Mouse (Mus musculus) ES-Bruce4 (cell line): ENCODE results near the gene Fyn.

Experiments used
- CTCF ChIP-seq: IDR thresholded peaks from one replicate; pipeline ENCODE4 v1.8.1; 2011; ENCODE audit warnings: low read depth, low read length
- EP300 ChIP-seq: IDR thresholded peaks from 2 replicates; pipeline ENCODE4 v1.6.1; 2011; ENCODE audit warnings: low read depth, low read length; ENCODE audit not compliant: insufficient read depth
- POLR2A ChIP-seq: IDR thresholded peaks from one replicate; pipeline ENCODE4 v1.8.1; 2011; ENCODE audit warnings: low read length; ENCODE audit not compliant: insufficient read depth

GRCm38 (mm10) chr10:39349781-39350364 is 18.8 kb upstream of the Fyn start:
- TF ChIP-seq EP300 (no peak), CTCF (no peak), POLR2A (no peak)
